Mouse (Mus musculus) limb, embryonic 13.5 days (tissue): Measurements from ENCODE around the gene Spen. TPM values are rescaled to one million over a fixed set of nuclear protein-coding genes. Genes with fewer than 3 reads are reported as not detected.

Source experiments
- ATAC-seq: fragments of 200-750 bp; cut with Nextera tagmentation; 2 replicates; pipeline ENCODE4 v1.8.0; 2017; ENCODE audit warnings: low read depth, moderate number of reproducible peaks, moderate TSS enrichment; ENCODE audit not compliant: low FRiP score
- H3K27ac ChIP-seq: fragments of 300-500 bp; sonication (generic); 2 replicates; pipeline ENCODE4 v1.5.1; 2015; ENCODE audit warnings: inconsistent platforms, mild to moderate bottlenecking, moderate library complexity
- H3K27me3 ChIP-seq: fragments of 300-500 bp; sonication (generic); 2 replicates; pipeline ENCODE4 v1.6.1; 2015; ENCODE audit warnings: mild to moderate bottlenecking, inconsistent platforms
- H3K36me3 ChIP-seq: fragments of 300-500 bp; sonication (generic); 2 replicates; pipeline ENCODE4 v1.6.1; 2015; ENCODE audit warnings: inconsistent platforms, mild to moderate bottlenecking, moderate library complexity
- H3K4me1 ChIP-seq: fragments of 300-500 bp; sonication (generic); 2 replicates; pipeline ENCODE4 v1.6.1; 2015; ENCODE audit warnings: inconsistent platforms
- H3K4me2 ChIP-seq: fragments of 300-500 bp; sonication (generic); replicated peaks from 2 replicates; pipeline ENCODE4 v1.6.1; 2015; ENCODE audit warnings: inconsistent platforms, mild to moderate bottlenecking, moderate library complexity
- H3K4me3 ChIP-seq: fragments of 300-500 bp; sonication (generic); 2 replicates; pipeline ENCODE4 v1.5.1; 2015; ENCODE audit warnings: moderate library complexity, mild to moderate bottlenecking, inconsistent platforms
- H3K9ac ChIP-seq: fragments of 300-500 bp; sonication (generic); 2 replicates; pipeline ENCODE4 v1.6.1; 2015; ENCODE audit warnings: mild to moderate bottlenecking, inconsistent platforms
- H3K9me3 ChIP-seq: fragments of 300-500 bp; sonication (generic); 2 replicates; pipeline ENCODE4 v1.6.1; 2016; ENCODE audit warnings: inconsistent platforms
- WGBS: fragments of 180-500 bp; shearing (Covaris S2); methylation state at CpG from one replicate; pipeline ENCODE4 v1.1.7; 2015; 5-methylcytosine and 5-hydroxymethylcytosine counted together
- polyA plus RNA-seq: library from polyadenylated mRNA; unstranded; fragments of >200 nt; fragmentation: Nextera tagmentation; extraction: Ambion mirVana; gene quantifications from 2 replicates; pipeline ENCODE4 v1.2.1, GENCODE M21; 2015

Gene Spen
- polyA plus RNA-seq, 1 experiment from 2014 or later: 10.8 TPM

GRCm38 (mm10) chr4:141433191-141433590 lies 105.2 kb downstream of the Spen start:
- no peaks in the 10 kb centered on the region for H3K36me3 ChIP-seq
- no peak for ATAC-seq
- H3K9ac ChIP-seq: no peak overlapping the region

GRCm38 (mm10) chr4:141432666-141433065 lies 105.7 kb downstream of the Spen start:
- 61% methylated on average over 14 of the region's 14 CpGs for WGBS
- H3K9me3 ChIP-seq: no peaks in the 10 kb centered on the region
- no peak overlapping the region for H3K27ac ChIP-seq
- no peak overlapping the region for H3K9ac ChIP-seq
- no peak for ATAC-seq
- no peak overlapping the region for H3K4me2 ChIP-seq
- H3K36me3 ChIP-seq: no peaks in the 10 kb centered on the region
- H3K4me3 ChIP-seq: no peak overlapping the region
- no peaks in the 10 kb centered on the region for H3K4me1 ChIP-seq
- H3K27me3 ChIP-seq: no peaks in the 10 kb centered on the region

More at GRCm38 (mm10) chr4:141433191-141433590, 105.2 kb downstream of the Spen start:
- no peaks in the 10 kb centered on the region for H3K27me3 ChIP-seq
- H3K9me3 ChIP-seq: no peaks in the 10 kb centered on the region
- no peak overlapping the region for H3K4me2 ChIP-seq
- 80% methylated on average over 18 of the region's 18 CpGs for WGBS
- no peaks in the 10 kb centered on the region for H3K4me1 ChIP-seq
- H3K4me3 ChIP-seq: no peak overlapping the region
- no peak overlapping the region for H3K27ac ChIP-seq

DNA sequence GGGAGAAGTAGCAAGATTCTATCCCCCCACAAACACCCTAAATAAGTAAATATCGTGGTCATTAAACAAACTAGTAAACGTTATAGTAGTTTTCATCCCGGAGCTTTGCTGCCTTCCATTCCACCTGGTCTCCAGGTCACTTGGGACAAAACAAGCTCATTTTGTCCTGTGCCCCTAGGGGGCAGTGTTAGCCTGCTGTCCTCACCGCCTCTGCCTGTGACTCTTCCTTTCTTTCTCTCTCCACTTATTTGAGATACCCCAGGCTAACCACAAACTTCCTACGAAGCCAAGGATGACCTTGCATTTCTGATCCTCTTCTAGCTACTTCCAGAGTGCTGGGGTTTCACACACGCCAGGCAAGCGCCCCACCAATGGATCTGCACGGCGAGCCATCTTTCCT lies 107.4 kb downstream of the Spen start:
- Histone ChIP-seq H3K4me3 (no peak overlapping the region), H3K4me1 (peaks cover 6% of the 10 kb centered on the region), H3K36me3 (no peaks in the 10 kb centered on the region), H3K9me3 (no peaks in the 10 kb centered on the region), H3K27me3 (peaks cover 14% of the 10 kb centered on the region), H3K27ac (no peak overlapping the region), H3K4me2 (no peak overlapping the region), H3K9ac (no peak overlapping the region)
- WGBS: 40% methylated on average over 9 of the region's 9 CpGs
- ATAC-seq: no peak

DNA sequence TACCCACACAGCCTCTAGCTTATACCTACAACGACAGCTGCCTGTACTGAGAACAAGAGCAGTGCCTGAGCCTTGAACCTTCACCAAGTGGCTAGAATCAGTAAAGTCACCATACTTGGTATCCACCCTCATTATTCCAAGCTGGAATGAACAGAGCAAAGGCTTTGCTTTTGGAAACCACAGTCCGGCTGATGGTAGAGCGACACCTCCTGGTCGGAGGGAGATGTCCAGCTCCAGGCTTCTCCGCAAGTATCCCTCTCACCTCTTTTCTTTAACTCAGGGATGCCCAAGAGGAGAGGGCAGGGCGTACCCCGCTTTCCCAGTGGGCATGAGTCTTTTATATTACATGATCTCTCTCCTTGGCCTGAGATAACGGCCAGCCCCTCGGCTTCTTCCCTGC lies 108.5 kb downstream of the Spen start:
- Histone ChIP-seq H3K9ac (no peak overlapping the region), H3K9me3 (no peaks in the 10 kb centered on the region), H3K4me2 (no peak overlapping the region), H3K36me3 (no peaks in the 10 kb centered on the region), H3K4me1 (peaks cover 12% of the 10 kb centered on the region), H3K27ac (no peak overlapping the region), H3K27me3 (peaks cover 17% of the 10 kb centered on the region), H3K4me3 (no peak overlapping the region)
- WGBS: 54% methylated on average over 9 of the region's 9 CpGs
- ATAC-seq: no peak

GRCm38 (mm10) chr4:141429381-141429780 lies 109.0 kb downstream of the Spen start:
- H3K9ac ChIP-seq: no peak overlapping the region
- peaks cover 13% of the 10 kb centered on the region for H3K4me1 ChIP-seq
- H3K4me3 ChIP-seq: no peak overlapping the region
- no peak for ATAC-seq
- H3K36me3 ChIP-seq: no peaks in the 10 kb centered on the region
- H3K4me2 ChIP-seq: no peak overlapping the region
- H3K27me3 ChIP-seq: peaks cover 21% of the 10 kb centered on the region
- no peak overlapping the region for H3K27ac ChIP-seq
- no peaks in the 10 kb centered on the region for H3K9me3 ChIP-seq
- 79% methylated on average over 6 of the region's 6 CpGs for WGBS

DNA sequence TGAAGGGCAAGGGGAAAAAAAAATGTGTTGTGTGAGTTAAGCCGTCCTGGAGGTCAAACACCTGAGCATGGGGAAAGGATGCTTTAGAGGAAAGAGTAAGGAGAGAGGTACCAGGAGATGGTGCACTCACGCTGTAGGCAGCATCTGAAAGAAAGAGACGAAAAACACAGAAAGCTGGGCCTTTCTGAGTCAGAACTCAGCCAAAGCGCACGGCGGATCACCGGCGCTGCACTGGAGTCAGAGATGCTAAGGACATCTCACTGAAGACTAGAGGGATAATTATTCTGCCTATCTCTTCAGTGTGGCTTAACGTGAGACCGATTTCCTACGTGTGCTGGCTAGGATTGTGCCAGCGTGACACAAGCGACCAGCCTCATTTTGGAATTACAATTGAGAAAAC lies 110.5 kb downstream of the Spen start:
- Histone ChIP-seq H3K27ac (no peak overlapping the region), H3K4me1 (peaks cover 13% of the 10 kb centered on the region), H3K4me2 (no peak overlapping the region), H3K4me3 (no peak overlapping the region), H3K36me3 (no peaks in the 10 kb centered on the region), H3K9ac (no peak overlapping the region), H3K27me3 (peaks cover 32% of the 10 kb centered on the region), H3K9me3 (no peaks in the 10 kb centered on the region)
- no peak for ATAC-seq
- 85% methylated on average over 13 of the region's 13 CpGs for WGBS

DNA sequence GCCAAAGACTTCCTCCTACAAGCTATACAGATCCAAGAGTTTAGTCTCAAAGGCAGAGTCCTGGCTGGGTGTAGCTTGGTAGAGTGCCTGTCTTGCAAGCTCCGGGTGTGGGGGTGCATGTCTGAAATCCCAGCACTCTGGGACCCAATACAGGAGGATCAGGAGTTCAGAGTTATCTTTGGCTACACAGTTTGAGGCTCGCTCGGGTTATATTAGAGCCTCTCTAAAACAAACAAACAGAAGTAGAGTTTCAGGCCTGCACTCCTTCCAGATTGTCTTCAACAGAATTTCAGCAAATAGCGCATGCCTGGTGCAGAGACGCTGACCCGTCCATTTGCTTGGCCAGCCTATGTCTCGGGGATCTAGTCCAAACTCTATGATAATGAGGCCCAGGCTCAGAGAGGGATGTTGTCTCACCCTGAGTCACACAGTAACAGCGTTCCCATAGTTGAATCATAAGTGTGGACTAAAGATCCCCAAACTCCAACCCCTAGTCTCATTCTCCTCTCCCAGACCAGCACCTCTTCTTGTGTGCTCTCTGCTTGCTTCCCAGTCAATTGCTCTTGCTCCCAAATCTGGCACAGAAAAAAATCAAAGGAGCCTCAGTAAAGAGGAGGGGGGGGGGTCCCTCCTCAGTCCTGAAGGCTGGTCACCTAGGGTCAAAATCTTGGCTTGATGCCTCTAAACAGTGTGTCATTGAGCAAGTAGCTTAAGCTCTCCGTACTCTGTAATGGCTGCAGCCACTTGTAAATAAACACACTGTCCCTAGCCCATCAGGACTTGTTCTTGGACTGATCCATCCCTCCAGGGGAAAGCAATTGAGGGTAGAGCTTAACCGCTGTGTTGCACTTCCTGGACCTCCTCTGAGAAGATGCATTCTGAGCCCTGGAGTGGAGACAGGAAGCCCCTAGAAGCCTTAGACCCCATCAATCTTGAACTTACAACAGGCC lies 111.3 kb downstream of the Spen start:
- H3K4me2 ChIP-seq: peak overlapping the region; percentile 89; the same call in 1 of the 2 replicates
- H3K4me3 ChIP-seq: no peak overlapping the region
- no peak overlapping the region for H3K9ac ChIP-seq
- WGBS: 76% methylated on average over 10 of the region's 10 CpGs
- no peaks in the 10 kb centered on the region for H3K36me3 ChIP-seq
- peaks cover 13% of the 10 kb centered on the region for H3K4me1 ChIP-seq
- ATAC-seq: no peak
- H3K27me3 ChIP-seq: peaks cover 33% of the 10 kb centered on the region
- no peaks in the 10 kb centered on the region for H3K9me3 ChIP-seq
- H3K27ac ChIP-seq: no peak overlapping the region; the same call in 1 of the 2 replicates

- peak overlapping the region; percentile 48 for H3K4me3 ChIP-seq
- H3K36me3 ChIP-seq: no peaks in the 10 kb centered on the region
- H3K27me3 ChIP-seq: peaks cover 43% of the 10 kb centered on the region
- no peaks in the 10 kb centered on the region for H3K9me3 ChIP-seq
- 6% methylated on average over 36 of the region's 36 CpGs for WGBS
- peak overlapping the region; percentile 61 for H3K9ac ChIP-seq
- H3K4me2 ChIP-seq: peak overlapping the region; percentile 89
- ATAC-seq: peak; percentile 87
- H3K4me1 ChIP-seq: peaks cover 22% of the 10 kb centered on the region
- no peak overlapping the region for H3K27ac ChIP-seq
Measured at GRCm38 (mm10) chr4:141425484-141426479, 112.6 kb downstream of the Spen start.

DNA sequence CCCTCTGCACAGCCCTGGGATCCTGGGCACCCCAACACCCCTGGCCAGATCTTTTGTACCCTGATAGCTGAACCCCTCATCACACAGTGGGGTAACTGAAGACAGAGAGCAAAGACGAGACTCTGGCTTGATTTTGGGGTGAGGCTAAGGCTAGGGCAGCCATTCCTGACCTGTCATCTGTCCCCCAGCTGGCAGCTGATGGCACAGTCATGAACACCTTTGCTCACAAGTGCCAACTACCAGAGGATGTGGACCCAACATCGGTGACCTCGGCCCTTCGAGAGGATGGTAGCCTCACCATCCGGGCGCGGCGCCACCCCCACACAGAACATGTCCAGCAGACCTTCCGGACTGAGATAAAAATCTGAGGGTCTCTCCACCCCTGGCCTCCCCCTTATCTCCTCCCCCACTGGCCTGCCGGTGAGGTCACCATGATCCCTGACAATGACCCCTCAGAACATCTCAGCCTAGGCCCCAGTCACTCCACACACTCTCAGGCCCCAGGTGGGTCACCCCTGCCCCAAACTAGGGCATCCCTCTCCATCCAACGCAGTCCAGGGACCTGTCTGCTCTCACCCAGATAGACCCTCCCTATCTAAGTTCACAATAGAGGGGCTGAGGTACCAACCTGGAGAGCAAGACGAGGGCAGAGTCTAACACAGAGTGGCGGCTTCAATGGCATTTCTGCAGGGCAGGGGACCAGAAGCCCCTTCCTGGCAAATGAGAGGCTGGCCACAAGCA lies 114.5 kb downstream of the Spen start:
- WGBS: 87% methylated on average over 13 of the region's 13 CpGs

GRCm38 (mm10) chr4:141423288-141423687 lies 115.1 kb downstream of the Spen start:
- Histone ChIP-seq H3K4me2 (no peak overlapping the region), H3K36me3 (no peaks in the 10 kb centered on the region), H3K4me3 (no peak overlapping the region), H3K9ac (no peak overlapping the region), H3K4me1 (peaks cover 37% of the 10 kb centered on the region), H3K9me3 (no peaks in the 10 kb centered on the region), H3K27me3 (peaks cover 43% of the 10 kb centered on the region), H3K27ac (no peak overlapping the region)
- 83% methylated on average over 5 of the region's 5 CpGs for WGBS
- ATAC-seq: no peak

More for the DNA sequence above, 114.5 kb downstream of the Spen start:
- Histone ChIP-seq H3K4me3 (no peak overlapping the region), H3K4me2 (no peak overlapping the region), H3K4me1 (peaks cover 37% of the 10 kb centered on the region), H3K9ac (no peak overlapping the region), H3K27me3 (peaks cover 43% of the 10 kb centered on the region), H3K36me3 (no peaks in the 10 kb centered on the region), H3K27ac (no peak overlapping the region), H3K9me3 (no peaks in the 10 kb centered on the region)
- ATAC-seq: no peak

DNA sequence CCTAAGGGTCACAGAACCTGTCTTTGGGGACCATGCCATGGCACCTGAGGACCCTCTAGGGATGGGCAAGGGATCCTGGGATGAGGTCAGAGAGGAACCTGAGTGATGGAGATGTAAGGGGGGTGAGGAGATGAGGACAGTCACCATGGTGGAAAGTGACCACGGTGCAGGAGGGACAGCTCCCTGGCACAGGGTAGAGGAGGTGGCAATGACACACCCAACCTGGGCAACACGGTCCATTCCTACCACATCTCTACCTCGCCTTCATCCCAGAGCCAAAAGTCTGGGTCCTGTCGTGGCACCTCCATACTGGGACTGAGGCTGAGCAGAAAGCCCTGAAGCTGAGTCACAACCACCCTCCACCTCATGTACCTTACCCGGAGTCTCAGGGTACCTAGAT lies 115.6 kb downstream of the Spen start:
- H3K27ac ChIP-seq: no peak overlapping the region
- H3K36me3 ChIP-seq: no peaks in the 10 kb centered on the region
- no peaks in the 10 kb centered on the region for H3K9me3 ChIP-seq
- WGBS: 75% methylated on average over 5 of the region's 5 CpGs
- no peak overlapping the region for H3K4me2 ChIP-seq
- H3K27me3 ChIP-seq: peaks cover 43% of the 10 kb centered on the region
- no peak for ATAC-seq
- no peak overlapping the region for H3K4me3 ChIP-seq
- peaks cover 37% of the 10 kb centered on the region for H3K4me1 ChIP-seq
- H3K9ac ChIP-seq: no peak overlapping the region
